Mouse (Mus musculus) heart, embryonic 10.5 days (tissue): Measurements from ENCODE around the gene Slco1a6. TPM values are rescaled to one million over a fixed set of nuclear protein-coding genes. Genes with fewer than 3 reads are reported as not detected.
"Not testable (repeated sequence)": the region's sequence is repeated elsewhere in the genome, so short reads cannot be mapped to it uniquely, and the experiment has no call there.

ENCODE experiments used
- DNase-seq: peaks from one replicate; pipeline ENCODE4 v3.0.0-alpha.2; 2017; ENCODE audit warnings: low spot score
- H3K27ac ChIP-seq: fragments of 300-500 bp; sonication (generic); 2 replicates; pipeline ENCODE4 v1.5.1; 2016; ENCODE audit warnings: mild to moderate bottlenecking
- H3K27me3 ChIP-seq: fragments of 300-500 bp; sonication (generic); 2 replicates; pipeline ENCODE4 v1.6.1; 2016; ENCODE audit warnings: mild to moderate bottlenecking; ENCODE audit not compliant: poor library complexity, insufficient read depth, severe bottlenecking
- H3K36me3 ChIP-seq: fragments of 300-500 bp; sonication (generic); 2 replicates; pipeline ENCODE4 v1.6.1; 2016; ENCODE audit warnings: mild to moderate bottlenecking, moderate library complexity
- H3K4me1 ChIP-seq: fragments of 300-500 bp; sonication (generic); 2 replicates; pipeline ENCODE4 v1.6.1; 2016; ENCODE audit warnings: mild to moderate bottlenecking
- H3K4me3 ChIP-seq: fragments of 300-500 bp; sonication (generic); 2 replicates; pipeline ENCODE4 v1.5.1; 2016; ENCODE audit warnings: mild to moderate bottlenecking, moderate library complexity
- H3K9me3 ChIP-seq: fragments of 300-500 bp; sonication (generic); 2 replicates; pipeline ENCODE4 v1.6.1; 2016; ENCODE audit warnings: mild to moderate bottlenecking, moderate library complexity
- WGBS: fragments of 180-500 bp; shearing (Covaris S2); methylation state at CpG from one replicate; pipeline ENCODE4 v1.1.7; 2016; 5-methylcytosine and 5-hydroxymethylcytosine counted together
- polyA plus RNA-seq: library from polyadenylated mRNA; unstranded; fragments of >200 nt; fragmentation: Nextera tagmentation; extraction: Ambion mirVana; gene quantifications from 2 replicates; pipeline ENCODE4 v1.2.1, GENCODE M21; 2016

The Slco1a6 gene
- polyA plus RNA-seq, 1 experiment from 2014 or later: not detected

- WGBS: 54% methylated on average over 2 of the region's 10 CpGs
- not testable (repeated sequence) for H3K27me3 ChIP-seq, H3K27ac ChIP-seq, H3K4me3 ChIP-seq, DNase-seq, H3K36me3 ChIP-seq, H3K9me3 ChIP-seq, H3K4me1 ChIP-seq
Observed at GRCm38 (mm10) chr6:142154081-142154480, 54.2 kb downstream of the Slco1a6 start.

GRCm38 (mm10) chr6:142148371-142148770 lies 60.0 kb downstream of the Slco1a6 start:
- Histone ChIP-seq H3K36me3 (no peaks in the 10 kb centered on the region), H3K4me1 (no peaks in the 10 kb centered on the region), H3K4me3 (no peak overlapping the region), H3K27me3 (no peaks in the 10 kb centered on the region), H3K27ac (no peak overlapping the region), H3K9me3 (no peaks in the 10 kb centered on the region)
- 85% methylated on average over 1 of the region's 1 CpGs for WGBS
- no peak for DNase-seq

GRCm38 (mm10) chr6:142111667-142112305 lies 96.5 kb downstream of the Slco1a6 start:
- no peaks in the 10 kb centered on the region for H3K9me3 ChIP-seq
- no peaks in the 10 kb centered on the region for H3K27me3 ChIP-seq
- H3K36me3 ChIP-seq: no peaks in the 10 kb centered on the region
- no peak overlapping the region for H3K27ac ChIP-seq
- H3K4me1 ChIP-seq: no peaks in the 10 kb centered on the region
- 79% methylated on average over 3 of the region's 3 CpGs for whole genome bisulfite sequencing
- no peak overlapping the region for H3K4me3 ChIP-seq
- no peak for DNase-seq

- no peak for DNase-seq
- H3K27ac ChIP-seq: no peak overlapping the region
- WGBS: 76% methylated on average over 3 of the region's 3 CpGs
- no peaks in the 10 kb centered on the region for H3K27me3 ChIP-seq
- no peaks in the 10 kb centered on the region for H3K36me3 ChIP-seq
- no peaks in the 10 kb centered on the region for H3K9me3 ChIP-seq
- H3K4me3 ChIP-seq: no peak overlapping the region
- H3K4me1 ChIP-seq: no peaks in the 10 kb centered on the region
Observed at GRCm38 (mm10) chr6:142091126-142091525, 117.2 kb downstream of the Slco1a6 start.

- DNase-seq, H3K36me3 ChIP-seq, H3K9me3 ChIP-seq, H3K27me3 ChIP-seq, H3K4me1 ChIP-seq, H3K4me3 ChIP-seq, H3K27ac ChIP-seq: not testable (repeated sequence)
- 81% methylated on average over 3 of the region's 3 CpGs for WGBS
Observed at GRCm38 (mm10) chr6:142058281-142058680, 150.0 kb downstream of the Slco1a6 start.

GRCm38 (mm10) chr6:142047689-142048088 lies 160.6 kb downstream of the Slco1a6 start:
- no peak for DNase-seq
- Histone ChIP-seq H3K4me3 (no peak overlapping the region), H3K27me3 (no peaks in the 10 kb centered on the region), H3K4me1 (no peaks in the 10 kb centered on the region), H3K36me3 (no peaks in the 10 kb centered on the region), H3K9me3 (no peaks in the 10 kb centered on the region), H3K27ac (no peak overlapping the region)
- WGBS: 82% methylated on average over 1 of the region's 1 CpGs

GRCm38 (mm10) chr6:142045746-142046145 lies 162.6 kb downstream of the Slco1a6 start:
- Histone ChIP-seq H3K27me3 (no peaks in the 10 kb centered on the region), H3K27ac (no peak overlapping the region), H3K9me3 (no peaks in the 10 kb centered on the region), H3K4me3 (no peak overlapping the region), H3K36me3 (no peaks in the 10 kb centered on the region), H3K4me1 (no peaks in the 10 kb centered on the region)
- DNase-seq: no peak
- WGBS: 83% methylated on average over 2 of the region's 2 CpGs

- Histone ChIP-seq H3K4me3 (no peak overlapping the region), H3K9me3 (no peaks in the 10 kb centered on the region), H3K4me1 (no peaks in the 10 kb centered on the region), H3K27me3 (no peaks in the 10 kb centered on the region), H3K36me3 (no peaks in the 10 kb centered on the region), H3K27ac (no peak overlapping the region)
- 86% methylated on average over 3 of the region's 3 CpGs for WGBS
- DNase-seq: no peak
Observed at GRCm38 (mm10) chr6:142041896-142042295, 166.4 kb downstream of the Slco1a6 start.

GRCm38 (mm10) chr6:142040306-142041175 lies 167.8 kb downstream of the Slco1a6 start:
- no peak for DNase-seq
- 57% methylated on average over 16 of the region's 16 CpGs for WGBS
- H3K4me1 ChIP-seq: no peaks in the 10 kb centered on the region
- no peaks in the 10 kb centered on the region for H3K27me3 ChIP-seq
- H3K36me3 ChIP-seq: no peaks in the 10 kb centered on the region
- no peak overlapping the region for H3K27ac ChIP-seq
- H3K9me3 ChIP-seq: no peaks in the 10 kb centered on the region
- H3K4me3 ChIP-seq: no peak overlapping the region

GRCm38 (mm10) chr6:142035771-142036170 lies 172.6 kb downstream of the Slco1a6 start:
- no peak for DNase-seq
- no peak overlapping the region for H3K27ac ChIP-seq
- 74% methylated on average over 2 of the region's 2 CpGs for WGBS

More at GRCm38 (mm10) chr6:142035771-142036170, 172.6 kb downstream of the Slco1a6 start:
- no peaks in the 10 kb centered on the region for H3K27me3 ChIP-seq
- H3K36me3 ChIP-seq: no peaks in the 10 kb centered on the region
- no peaks in the 10 kb centered on the region for H3K9me3 ChIP-seq
- no peaks in the 10 kb centered on the region for H3K4me1 ChIP-seq
- H3K4me3 ChIP-seq: no peak overlapping the region

Other genes starting within 250 kb of the Slco1a6 start
- not detected in 2 replicates for gene Gm6614, start 197.1 kb downstream of the Slco1a6 start, polyA plus RNA-seq
- gene Iapp, start 89.9 kb upstream of the Slco1a6 start, polyA plus RNA-seq: 1.0 TPM in 1 of 2 replicates, not detected in the other
- 0.08 TPM in 1 of 2 replicates, not detected in the other for gene Slco1a5, start 114.5 kb upstream of the Slco1a6 start, polyA plus RNA-seq
- gene Pyroxd1, start 137.1 kb upstream of the Slco1a6 start, polyA plus RNA-seq: 13.8 and 14.3 TPM in 2 replicates
- 27.9 and 28.0 TPM in 2 replicates for gene Recql, start 178.6 kb upstream of the Slco1a6 start, polyA plus RNA-seq
- 100 and 102 TPM in 2 replicates for gene Golt1b, start 178.7 kb upstream of the Slco1a6 start, polyA plus RNA-seq
- 0.52 and 0.83 TPM in 2 replicates for gene Spx, start 204.9 kb upstream of the Slco1a6 start, polyA plus RNA-seq